Mouse (Mus musculus): ENCODE results near the gene Rps6kl1.

DNA sequence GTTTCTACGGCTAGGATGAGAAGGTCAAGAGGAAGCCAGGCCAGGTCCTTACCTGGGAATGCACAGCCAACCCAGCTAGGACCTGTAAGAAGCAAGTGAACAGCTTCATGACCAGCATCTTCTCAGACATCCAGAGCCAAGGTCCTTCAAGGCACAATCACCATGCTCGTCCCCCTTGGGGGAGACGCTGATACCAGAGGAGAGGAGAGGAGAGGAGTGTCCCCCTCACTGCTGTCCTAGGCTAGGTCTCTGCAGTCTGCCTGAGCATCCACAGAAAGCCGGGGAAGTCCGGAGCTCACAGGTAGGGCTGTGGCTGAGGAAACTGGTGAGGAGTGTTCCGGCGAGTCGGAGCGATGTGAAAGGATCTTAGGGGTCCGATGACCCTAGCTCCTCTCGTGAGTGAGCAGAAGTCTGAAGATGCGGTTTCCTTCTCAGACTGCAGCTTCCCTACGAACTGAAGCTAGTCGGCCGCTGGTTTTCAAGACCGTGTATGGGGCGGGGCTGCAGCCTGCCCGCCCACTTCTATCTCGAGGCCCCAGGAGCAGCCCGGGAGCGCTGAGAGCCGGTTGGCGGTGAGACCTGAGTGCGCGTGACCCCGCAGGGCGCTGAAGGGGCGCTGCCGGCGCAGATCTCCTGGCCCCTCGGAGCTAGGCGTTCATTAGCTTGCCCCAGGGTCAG lies 25.9 kb upstream of the Rps6kl1 start:
- TF ChIP-seq CTCF (conservative IDR thresholded peaks at IDR 0.05; ENCODE audit: low read length) (no peak), POU5F1 (IDR thresholded peaks at IDR 0.05; ENCODE audit: borderline replicate concordance, low read length) (no peak), NANOG (IDR thresholded peaks at IDR 0.05; ENCODE audit: borderline replicate concordance, low read length) (no peak)
